ENCODE assay signal across 8 mouse cellular contexts in genomic region chr2:75981440-75982081, GRCm38 (mm10). TPM values are rescaled to one million over a fixed set of nuclear protein-coding genes. Genes with fewer than 3 reads are reported as not detected.
DNase-seq lines count a peak whose midpoint lies in the region; ATAC-seq and TF ChIP-seq lines count a peak whose summit lies in the region.
"Not testable (repeated sequence)": the region's sequence is repeated elsewhere in the genome, so short reads cannot be mapped to it uniquely, and the experiment has no call there.

TSS of gene Ttc30a1 (minus strand) at chr2:75981967.

- peak within 1 kb of the TSS; percentile 52 for H3K4me2 ChIP-seq in neural tube, embryonic 14.5 days (ENCODE audit: low read depth, low read length)

- not testable (repeated sequence) for H3K36me3 ChIP-seq in hindbrain, embryonic 10.5 days; neural tube, embryonic 14.5 days (ENCODE audit: control insufficient read depth, insufficient read depth, low read length)

- TF ChIP-seq CTCF in lung, adult 2 months (IDR thresholded peaks at IDR 0.05; ENCODE audit: insufficient read depth, low read length) = not testable (repeated sequence)

- TF ChIP-seq POLR2A in lung, adult 2 months (IDR thresholded peaks at IDR 0.05; ENCODE audit: borderline replicate concordance, extremely low read depth, low read depth, low read length) = not testable (repeated sequence)

- DNase-seq in Muller cell, postnatal 12 days (ENCODE audit: inconsistent ontology term) = peak; percentile 96
- peak; percentile 89 for DNase-seq in cerebellum, adult 9-10 months
- peak; percentile 61 to 84 for DNase-seq in frontal cortex, adult 2 months (ENCODE audit: extremely low spot score in 1 of 2, low spot score in 1 of 2)
- DNase-seq in hindbrain, embryonic 10.5 days (ENCODE audit: low spot score) = peak; percentile 87
- DNase-seq in layer of hippocampus, adult 8-10 months (ENCODE audit: low spot score in 2 of 2) = peak; percentile 76 to 77
- peak; percentile 76 for DNase-seq in lung, adult 2 months
- peak; percentile 87 for DNase-seq in telencephalon, adult 2 months (ENCODE audit: low read depth, low spot score)

- H3K9me3 ChIP-seq in hindbrain, embryonic 10.5 days; neural tube, embryonic 14.5 days (ENCODE audit: control insufficient read depth, low read length): not testable (repeated sequence)

- WGBS in hindbrain, embryonic 10.5 days = 3% methylated on average over 32 of the region's 34 CpGs
- 3% methylated on average over 34 of the region's 34 CpGs for WGBS in lung, adult 2 months
- 3% methylated on average over 27 of the region's 34 CpGs for WGBS in neural tube, embryonic 14.5 days

- peaks cover 15% of the 10 kb centered on the region for H3K4me1 ChIP-seq in hindbrain, embryonic 10.5 days (replicated peaks)
- not testable (repeated sequence) for H3K4me1 ChIP-seq in lung, adult 2 months (ENCODE audit: control insufficient read depth, insufficient read depth, low read length); neural tube, embryonic 14.5 days (ENCODE audit: control insufficient read depth, insufficient read depth, low read length)

- H3K27ac ChIP-seq in hindbrain, embryonic 10.5 days = peak within 1 kb of the TSS; percentile 92
- H3K27ac ChIP-seq in neural tube, embryonic 14.5 days (ENCODE audit: low read depth, low read length) = not testable (repeated sequence)

- H3K4me3 ChIP-seq in hindbrain, embryonic 10.5 days = peak within 1 kb of the TSS; percentile 57
- peak within 1 kb of the TSS; percentile 91 for H3K4me3 ChIP-seq in lung, adult 2 months (replicated peaks; ENCODE audit: extremely low read depth, low read depth, low read length)
- H3K4me3 ChIP-seq in neural tube, embryonic 14.5 days (ENCODE audit: low read depth, low read length) = peak within 1 kb of the TSS; percentile 42

- peak; percentile 58 for ATAC-seq in neural tube, embryonic 14.5 days (ENCODE audit: low read depth)

- H3K27me3 ChIP-seq in hindbrain, embryonic 10.5 days (ENCODE audit: insufficient read depth, poor library complexity, severe bottlenecking); neural tube, embryonic 14.5 days (ENCODE audit: control insufficient read depth, insufficient read depth, low read length): not testable (repeated sequence)

- H3K9ac ChIP-seq in neural tube, embryonic 14.5 days (replicated peaks; ENCODE audit: low read depth, low read length) = 0 out of 2 replicates have a peak within 1 kb of the TSS, but pooled peaks have one; percentile 28

RNA-seq across cellular contexts. Expression of gene Ttc30a1, which starts in this region (rescaled TPM):
- 3.2 and 3.6 TPM in 2 replicates for polyA plus RNA-seq in frontal cortex, adult 2 months (2012; rRNA removed)
- 9.7 and 10.7 TPM in 2 replicates for polyA plus RNA-seq in hindbrain, embryonic 10.5 days (2016; fragmentation: Nextera tagmentation; extraction: Ambion mirVana)
- 1 to 10 TPM; 2.4 to 4.2 (median 3.5) TPM for total RNA-seq in layer of hippocampus, adult 8-10 months (2022)
- 2.3 and 3.0 TPM in 2 replicates for polyA plus RNA-seq in lung, adult 2 months (2012; rRNA removed)
- 7.7 and 7.9 TPM in 2 replicates for polyA plus RNA-seq in neural tube, embryonic 14.5 days (2014; fragmentation: Nextera tagmentation; extraction: Ambion mirVana)
